Mouse (Mus musculus): ENCODE measurements around the gene Cyb5d1. TPM values are rescaled to one million over a fixed set of nuclear protein-coding genes. Genes with fewer than 3 reads are reported as not detected.

The Cyb5d1 gene
- total and polyA plus RNA-seq, 3 experiments: 28.4 to 29.5 (median 29.3) TPM

DNA sequence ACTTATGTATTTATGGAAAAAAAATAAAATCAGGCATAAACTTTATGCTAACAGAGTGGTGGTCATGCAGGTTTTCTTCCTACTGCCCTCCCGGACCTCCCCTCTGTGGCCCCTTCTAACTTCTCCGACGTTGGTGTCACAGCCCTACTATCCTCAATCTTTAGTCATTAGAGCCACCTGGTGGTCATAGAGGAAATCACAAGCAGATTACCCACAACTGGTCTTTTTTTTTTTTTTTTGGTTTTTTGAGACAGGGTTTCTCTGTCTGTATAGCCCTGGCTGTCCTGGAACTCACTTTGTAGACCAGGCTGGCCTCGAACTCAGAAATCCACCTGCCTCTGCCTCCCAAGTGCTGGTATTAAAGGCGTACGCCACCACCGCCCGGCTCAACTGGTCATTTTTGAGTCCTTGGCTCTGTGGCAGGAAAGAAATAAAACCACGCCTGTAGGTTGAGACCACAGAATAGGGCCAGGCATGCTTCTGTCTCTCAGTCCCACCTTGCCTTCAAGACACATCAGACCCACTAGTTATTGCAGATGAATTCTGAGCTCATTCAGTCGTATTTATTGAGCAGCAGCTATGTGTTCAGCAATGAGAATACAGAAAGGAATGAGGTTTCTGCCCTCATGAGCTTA lies 4.9 kb downstream of the Cyb5d1 start (continued):
- TF ChIP-seq ELF1 (IDR thresholded peaks at IDR 0.05; ENCODE audit: low read depth, low read length) (no peak), TCF12 (IDR thresholded peaks at IDR 0.05; ENCODE audit: low read depth, low read length) (no peak), ETS1 (conservative IDR thresholded peaks at IDR 0.05; ENCODE audit: low read depth, low read length) (no peak), ZMIZ1 (IDR thresholded peaks at IDR 0.05; ENCODE audit: low read depth, low read length) (no peak), MAFK (IDR thresholded peaks at IDR 0.05; ENCODE audit: insufficient replicate concordance, low read length) (no peak), SIN3A (IDR thresholded peaks at IDR 0.05; ENCODE audit: low read length) (peak; percentile 39; the same call in 1 of the 2 replicates), USF1 (IDR thresholded peaks at IDR 0.05; ENCODE audit: low read depth, low read length) (no peak), POLR2AphosphoS2 (IDR thresholded peaks at IDR 0.05; ENCODE audit: low read depth, low read length) (peak; percentile 72; the same call in 1 of the 2 replicates), ZNF384 (IDR thresholded peaks at IDR 0.05; ENCODE audit: low read depth, low read length) (peak; percentile 98), ZKSCAN1 (IDR thresholded peaks at IDR 0.05; ENCODE audit: borderline replicate concordance, low read depth, low read length) (no peak), UBTF (IDR thresholded peaks at IDR 0.05; ENCODE audit: low read depth, low read length) (0 out of 2 replicates have a peak, but pooled peaks have one; percentile 55), MEF2A (IDR thresholded peaks at IDR 0.05; ENCODE audit: borderline replicate concordance, low read depth, low read length) (no peak), MAX (IDR thresholded peaks at IDR 0.05; ENCODE audit: low read length) (no peak), CHD2 (IDR thresholded peaks at IDR 0.05; ENCODE audit: low read length) (no peak), IRF4 (IDR thresholded peaks at IDR 0.05; ENCODE audit: low read depth, low read length) (peak; percentile 27; the same call in 1 of the 2 replicates), TBP (conservative IDR thresholded peaks at IDR 0.05; ENCODE audit: low read depth, low read length) (no peak), MYC (IDR thresholded peaks at IDR 0.05; ENCODE audit: low read depth, low read length) (no peak), CHD1 (IDR thresholded peaks at IDR 0.05; ENCODE audit: low read depth, low read length) (no peak), CTCF (conservative IDR thresholded peaks at IDR 0.05 in 1 of 2, IDR thresholded peaks at IDR 0.05 in 1 of 2; ENCODE audit: low read depth in 2 of 2, low read length in 2 of 2) (peak; percentile 54 to 95)

DNA sequence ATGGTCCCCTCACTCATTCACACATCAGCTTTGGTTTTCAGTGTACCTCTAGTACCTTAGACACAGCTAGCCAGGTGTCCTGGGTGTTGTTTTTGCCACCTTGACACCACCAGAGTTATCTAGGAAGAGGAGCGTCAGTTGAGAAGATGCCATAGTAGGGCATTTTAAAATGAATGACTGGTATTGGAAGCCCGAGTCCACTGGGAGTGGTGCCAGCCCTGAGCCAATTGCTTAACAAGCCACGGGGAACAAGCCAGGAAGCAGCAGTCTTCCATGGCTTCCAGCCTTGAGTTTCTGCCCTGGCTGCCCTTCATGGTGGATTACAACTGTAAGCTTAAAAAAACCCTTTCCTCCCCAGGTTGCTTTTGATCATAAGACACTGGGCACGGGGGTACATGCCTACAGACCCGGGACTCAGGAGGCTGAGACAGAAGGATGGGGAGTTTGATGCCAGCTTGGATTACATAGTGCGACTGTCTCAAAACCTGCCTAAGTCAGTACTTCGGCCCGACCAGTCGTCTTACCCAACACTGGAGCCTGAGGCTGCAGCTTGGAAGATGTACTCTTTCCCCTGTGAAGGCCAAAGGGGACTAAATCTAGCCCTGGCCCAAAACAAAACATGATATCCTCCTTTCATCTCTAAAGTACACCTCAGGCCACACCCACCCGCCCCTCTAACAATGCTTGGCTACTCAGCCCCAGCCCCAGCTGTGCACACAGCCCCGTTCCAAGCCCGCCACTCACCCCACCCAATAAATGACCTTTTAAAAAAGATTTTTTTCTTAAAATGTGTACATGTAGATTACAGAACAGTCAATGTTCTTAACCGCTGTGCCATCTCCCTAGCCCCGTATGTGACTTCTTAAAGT lies 5.7 kb downstream of the Cyb5d1 start:
- no peak overlapping the region for H3K27ac ChIP-seq (ENCODE audit: insufficient read depth, low read depth)
- H3K9ac ChIP-seq (ENCODE audit: insufficient read depth, low read depth): no peak overlapping the region
- dilution Hi-C loops (cut with MboI; ENCODE audit: extremely low pct_ligation_motif_present, extremely low pct_unique_long_range_greater_than_20kb, low sequenced_read_pairs) (no loop called here), in situ Hi-C loops (cut with MboI; ENCODE audit: low pct_ligation_motif_present, low pct_unique_long_range_greater_than_20kb, low sequenced_read_pairs) (no loop called here)
- peaks cover 6% of the 10 kb centered on the region for H3K79me2 ChIP-seq (replicated peaks; ENCODE audit: control insufficient read depth, extremely low read depth, insufficient read depth, poor library complexity, severe bottlenecking)
- no peaks in the 10 kb centered on the region for H3K9me3 ChIP-seq (replicated peaks; ENCODE audit: low read length)
- no peak for TF ChIP-seq POLR2A (IDR thresholded peaks at IDR 0.05; ENCODE audit: low read depth, low read length)
- no peak for TF ChIP-seq ZKSCAN1 (IDR thresholded peaks at IDR 0.05; ENCODE audit: borderline replicate concordance, low read depth, low read length)
- TF ChIP-seq ZC3H11A (IDR thresholded peaks at IDR 0.05; ENCODE audit: low read depth, low read length): no peak
- no peak for TF ChIP-seq NRF1 (IDR thresholded peaks at IDR 0.05; ENCODE audit: low read depth, low read length)
- TF ChIP-seq PAX5 (IDR thresholded peaks at IDR 0.05; ENCODE audit: low read length): no peak
- no peak for TF ChIP-seq ETS1 (conservative IDR thresholded peaks at IDR 0.05; ENCODE audit: low read depth, low read length)
- TF ChIP-seq CTCF (conservative IDR thresholded peaks at IDR 0.05 in 1 of 2, IDR thresholded peaks at IDR 0.05 in 1 of 2; ENCODE audit: low read depth in 2 of 2, low read length in 2 of 2): no peak
- no peak for TF ChIP-seq MEF2A (IDR thresholded peaks at IDR 0.05; ENCODE audit: borderline replicate concordance, low read depth, low read length)
- no peak for TF ChIP-seq ZMIZ1 (IDR thresholded peaks at IDR 0.05; ENCODE audit: low read depth, low read length)
- TF ChIP-seq UBTF (IDR thresholded peaks at IDR 0.05; ENCODE audit: low read depth, low read length): no peak
- peaks cover 10 to 35% of the 10 kb centered on the region in 2 experiments for H3K36me3 ChIP-seq (replicated peaks in 1 of 2; ENCODE audit: control insufficient read depth in 1 of 2, insufficient read depth in 1 of 2, low read length in 1 of 2)
- no peak overlapping the region for H3K4me2 ChIP-seq (ENCODE audit: insufficient read depth, low read depth, poor library complexity, severe bottlenecking)
- no peak for DNase-seq (ENCODE audit: extremely low read depth)
- peaks cover 0 to 5% of the 10 kb centered on the region in 2 experiments; a peak in 2 of 4 replicates for H3K4me1 ChIP-seq (ENCODE audit: control insufficient read depth in 1 of 2, insufficient read depth in 2 of 2)
- no peak overlapping the region for H3K4me3 ChIP-seq (replicated peaks in 1 of 3; ENCODE audit: low read depth in 2 of 3, low read length in 2 of 3, poor library complexity in 1 of 3)
- no peaks in the 10 kb centered on the region for H3K27me3 ChIP-seq (replicated peaks)

Data from CH12.LX (cell line).